Mouse (Mus musculus) MEL (cell line): ENCODE measurements around the gene Morc1. TPM values are rescaled to one million over a fixed set of nuclear protein-coding genes. Genes with fewer than 3 reads are reported as not detected.

Experiments
- DNase-seq: peaks from one replicate; pipeline ENCODE4 v3.0.0; 2011; ENCODE audit warnings: low read depth, low spot score
- H3K27ac ChIP-seq: 2 replicates; pipeline ENCODE4 v1.5.1; 2012; ENCODE audit warnings: low read depth, mild to moderate bottlenecking, control low read depth, low read length, moderate library complexity; ENCODE audit not compliant: control insufficient read depth
- H3K27me3 ChIP-seq, 2 experiments: fragments of 150-350 bp in 1 of 2; sonication (generic) in 1 of 2; 2 replicates each; pipeline ENCODE4 v1.6.1; 2012; ENCODE audit warnings: low read length in 2 of 2, mild to moderate bottlenecking in 2 of 2, improper control_type of control experiment in 1 of 2, moderate library complexity in 1 of 2; ENCODE audit not compliant: insufficient read depth in 2 of 2, control insufficient read depth in 1 of 2
- H3K36me3 ChIP-seq, 2 experiments: 2 replicates each; pipeline ENCODE4 v1.6.1; 2012 to 2014; ENCODE audit warnings: low read length in 2 of 2, improper control_type of control experiment in 1 of 2, inconsistent platforms in 1 of 2, mild to moderate bottlenecking in 1 of 2; ENCODE audit not compliant: insufficient read depth in 2 of 2, control insufficient read depth in 1 of 2
- H3K4me1 ChIP-seq, 2 experiments: fragments of 150-350 bp in 1 of 2; sonication (generic) in 1 of 2; 2 replicates each; pipeline ENCODE4 v1.6.1; 2012; ENCODE audit warnings: low read length in 2 of 2, improper control_type of control experiment in 1 of 2, mild to moderate bottlenecking in 1 of 2; ENCODE audit not compliant: insufficient read depth in 2 of 2, control insufficient read depth in 1 of 2
- H3K4me3 ChIP-seq, 2 experiments: fragments of 150-350 bp in 1 of 2; sonication (generic) in 1 of 2; 2 replicates each; pipeline ENCODE4 v1.5.1; 2012; ENCODE audit warnings: low read depth in 2 of 2, low read length in 2 of 2, mild to moderate bottlenecking in 2 of 2, moderate library complexity in 2 of 2, control low read depth in 1 of 2, improper control_type of control experiment in 1 of 2; ENCODE audit not compliant: control insufficient read depth in 1 of 2, insufficient read depth in 1 of 2
- H3K79me2 ChIP-seq: 2 replicates; pipeline ENCODE4 v1.6.1; 2012; ENCODE audit warnings: mild to moderate bottlenecking, low read length, moderate library complexity; ENCODE audit not compliant: control insufficient read depth, poor library complexity, insufficient read depth
- H3K9ac ChIP-seq: 2 replicates; pipeline ENCODE4 v1.6.1; 2012; ENCODE audit warnings: low read depth, mild to moderate bottlenecking, control low read depth, low read length, moderate library complexity; ENCODE audit not compliant: control insufficient read depth, poor library complexity, severe bottlenecking
- H3K9me3 ChIP-seq: fragments of 150-350 bp; sonication (generic); replicated peaks from 2 replicates; pipeline ENCODE4 v1.6.1; 2012; ENCODE audit warnings: mild to moderate bottlenecking, low read length, improper control_type of control experiment, moderate library complexity; ENCODE audit not compliant: insufficient read depth
- BHLHE40 ChIP-seq: IDR thresholded peaks from 2 replicates; pipeline ENCODE4 v1.6.1; 2012; ENCODE audit warnings: low read depth, mild to moderate bottlenecking, inconsistent platforms, low read length, improper control_type of control experiment, borderline replicate concordance
- CHD2 ChIP-seq: IDR thresholded peaks from 2 replicates; pipeline ENCODE4 v1.6.1; 2011; ENCODE audit warnings: low read length, improper control_type of control experiment
- CTCF ChIP-seq, 3 experiments: IDR thresholded peaks in 2 of 3; conservative IDR thresholded peaks in 1 of 3; 2 replicates each; pipeline ENCODE4 v1.5.1; 2011 to 2012; ENCODE audit warnings: low read length in 3 of 3, low read depth in 2 of 3, mild to moderate bottlenecking in 2 of 3, improper control_type of control experiment in 1 of 3, inconsistent platforms in 1 of 3, mixed read lengths in 1 of 3, moderate library complexity in 1 of 3; ENCODE audit not compliant: control insufficient read depth in 1 of 3, insufficient read depth in 1 of 3, poor library complexity in 1 of 3, severe bottlenecking in 1 of 3
- EP300 ChIP-seq, 2 experiments: IDR thresholded peaks; 2 replicates each; pipeline ENCODE4 v1.6.1; 2011; ENCODE audit warnings: improper control_type of control experiment in 2 of 2, low read length in 2 of 2, low read depth in 1 of 2, mild to moderate bottlenecking in 1 of 2
- ETS1 ChIP-seq: IDR thresholded peaks from 2 replicates; pipeline ENCODE4 v1.6.1; 2012; ENCODE audit warnings: low read depth, mild to moderate bottlenecking, inconsistent platforms, low read length, improper control_type of control experiment, moderate library complexity
- GABPA ChIP-seq: IDR thresholded peaks from 2 replicates; pipeline ENCODE4 v1.6.1; 2012; ENCODE audit warnings: low read depth, mild to moderate bottlenecking, inconsistent platforms, low read length, improper control_type of control experiment, moderate library complexity
- GATA1 ChIP-seq: IDR thresholded peaks from 2 replicates; pipeline ENCODE4 v1.6.1; 2011; ENCODE audit warnings: low read depth, low read length, improper control_type of control experiment
- KAT2A ChIP-seq: conservative IDR thresholded peaks from 2 replicates; pipeline ENCODE4 v1.6.1; 2012; ENCODE audit warnings: low read depth, low read length, improper control_type of control experiment, inconsistent platforms
- MAZ ChIP-seq: IDR thresholded peaks from 2 replicates; pipeline ENCODE4 v1.6.1; 2012; ENCODE audit warnings: low read depth, mild to moderate bottlenecking, inconsistent platforms, low read length, improper control_type of control experiment
- MEF2A ChIP-seq: IDR thresholded peaks from 2 replicates; pipeline ENCODE4 v1.6.1; 2014; ENCODE audit warnings: low read depth, mild to moderate bottlenecking, inconsistent platforms, low read length, improper control_type of control experiment; ENCODE audit not compliant: poor library complexity, insufficient replicate concordance, severe bottlenecking; ENCODE audit errors: extremely low read depth
- MYC ChIP-seq: IDR thresholded peaks from 2 replicates; pipeline ENCODE4 v1.6.1; 2011; ENCODE audit warnings: low read depth, mild to moderate bottlenecking, low read length, improper control_type of control experiment, moderate library complexity
- NELFE ChIP-seq: IDR thresholded peaks from 2 replicates; pipeline ENCODE4 v1.6.1; 2011; ENCODE audit warnings: low read depth, low read length, improper control_type of control experiment
- NRF1 ChIP-seq: IDR thresholded peaks from 2 replicates; pipeline ENCODE4 v1.6.1; 2014; ENCODE audit warnings: low read depth, mild to moderate bottlenecking, inconsistent platforms, low read length, improper control_type of control experiment, moderate library complexity; ENCODE audit not compliant: poor library complexity, insufficient read depth, severe bottlenecking
- POLR2A ChIP-seq, 2 experiments: IDR thresholded peaks; 2 replicates each; pipeline ENCODE4 v1.6.1; 2011 to 2012; ENCODE audit warnings: low read length in 2 of 2, mild to moderate bottlenecking in 2 of 2, control low read depth in 1 of 2, improper control_type of control experiment in 1 of 2, low read depth in 1 of 2, moderate library complexity in 1 of 2; ENCODE audit not compliant: control insufficient read depth in 1 of 2, insufficient read depth in 1 of 2, poor library complexity in 1 of 2
- POLR2AphosphoS2 ChIP-seq: IDR thresholded peaks from 2 replicates; pipeline ENCODE4 v1.6.1; 2011; ENCODE audit warnings: low read length, improper control_type of control experiment
- POLR2AphosphoS5 ChIP-seq: IDR thresholded peaks from 2 replicates; pipeline ENCODE4 v1.6.1; 2012; ENCODE audit warnings: low read depth, borderline replicate concordance, mild to moderate bottlenecking, inconsistent platforms, low read length, moderate library complexity, mixed read lengths
- RAD21 ChIP-seq: IDR thresholded peaks from 2 replicates; pipeline ENCODE4 v1.6.1; 2011; ENCODE audit warnings: mild to moderate bottlenecking, low read depth, low read length, improper control_type of control experiment
- RCOR1 ChIP-seq: IDR thresholded peaks from 2 replicates; pipeline ENCODE4 v1.6.1; 2012; ENCODE audit warnings: low read depth, mild to moderate bottlenecking, inconsistent platforms, low read length, improper control_type of control experiment
- SIN3A ChIP-seq: IDR thresholded peaks from 2 replicates; pipeline ENCODE4 v1.6.1; 2012; ENCODE audit warnings: low read length, improper control_type of control experiment, inconsistent platforms
- SMC3 ChIP-seq: IDR thresholded peaks from 2 replicates; pipeline ENCODE4 v1.6.1; 2011; ENCODE audit warnings: low read depth, low read length, improper control_type of control experiment
- TAL1 ChIP-seq: IDR thresholded peaks from 2 replicates; pipeline ENCODE4 v1.6.1; 2012; ENCODE audit warnings: mild to moderate bottlenecking, inconsistent platforms, low read length, moderate library complexity, mixed read lengths
- TCF12 ChIP-seq: IDR thresholded peaks from 2 replicates; pipeline ENCODE4 v1.6.1; 2014; ENCODE audit warnings: low read depth, mild to moderate bottlenecking, inconsistent platforms, low read length, improper control_type of control experiment, moderate library complexity
- UBTF ChIP-seq: IDR thresholded peaks from 2 replicates; pipeline ENCODE4 v1.6.1; 2012; ENCODE audit warnings: low read depth, mild to moderate bottlenecking, inconsistent platforms, low read length, improper control_type of control experiment, moderate library complexity, borderline replicate concordance; ENCODE audit not compliant: insufficient read depth
- USF1 ChIP-seq: IDR thresholded peaks from 2 replicates; pipeline ENCODE4 v1.6.1; 2014; ENCODE audit warnings: low read depth, mild to moderate bottlenecking, inconsistent platforms, low read length, improper control_type of control experiment, moderate library complexity
- USF2 ChIP-seq, 2 experiments: IDR thresholded peaks; 2 replicates each; pipeline ENCODE4 v1.6.1; 2011 to 2012; ENCODE audit warnings: improper control_type of control experiment in 2 of 2, low read length in 2 of 2, borderline replicate concordance in 1 of 2, inconsistent platforms in 1 of 2, low read depth in 1 of 2, mild to moderate bottlenecking in 1 of 2; ENCODE audit not compliant: insufficient read depth in 1 of 2
- ZC3H11A ChIP-seq: IDR thresholded peaks from 2 replicates; pipeline ENCODE4 v1.6.1; 2012; ENCODE audit warnings: low read depth, mild to moderate bottlenecking, inconsistent platforms, low read length, improper control_type of control experiment
- ZKSCAN1 ChIP-seq: IDR thresholded peaks from 2 replicates; pipeline ENCODE4 v1.6.1; 2012; ENCODE audit warnings: low read depth, mild to moderate bottlenecking, inconsistent platforms, low read length, improper control_type of control experiment, moderate library complexity
- ZMIZ1 ChIP-seq: IDR thresholded peaks from 2 replicates; pipeline ENCODE4 v1.6.1; 2012; ENCODE audit warnings: low read depth, mild to moderate bottlenecking, inconsistent platforms, low read length, improper control_type of control experiment, moderate library complexity
- ZNF384 ChIP-seq: IDR thresholded peaks from 2 replicates; pipeline ENCODE4 v1.6.1; 2012; ENCODE audit warnings: low read depth, mild to moderate bottlenecking, inconsistent platforms, low read length, improper control_type of control experiment
- polyA plus RNA-seq, 2 experiments: library from polyadenylated mRNA; stranded (reverse) in 1 of 2; unstranded in 1 of 2; fragments of >175 nt in 1 of 2; fragments of >200 nt in 1 of 2; gene quantifications; 2 replicates each; pipeline versions ENCODE4 v1.2.1 to v1.2.4; 2012; ENCODE audit warnings: low replicate concordance in 2 of 2, low read depth in 1 of 2; ENCODE audit not compliant: insufficient read length in 2 of 2, insufficient read depth in 1 of 2, missing spikeins in 1 of 2
- total RNA-seq: library from RNA; depleted of rRNA; stranded (reverse); fragments of 300-350 nt; gene quantifications from 2 replicates; pipeline ENCODE4 v1.2.3, GENCODE M21; 2012

Morc1 gene
- total and polyA plus RNA-seq, 3 experiments: not detected

GRCm38 (mm10) chr16:48595216-48595615 lies 164.2 kb downstream of the Morc1 start:
- H3K4me3 ChIP-seq: no peak overlapping the region
- no peaks in the 10 kb centered on the region for H3K27me3 ChIP-seq
- H3K36me3 ChIP-seq: no peaks in the 10 kb centered on the region
- no peak for DNase-seq
- H3K4me1 ChIP-seq: no peaks in the 10 kb centered on the region
- H3K9ac ChIP-seq: no peak overlapping the region
- H3K79me2 ChIP-seq: no peaks in the 10 kb centered on the region
- TF ChIP-seq TCF12 (no peak), USF1 (no peak), USF2 (IDR thresholded peaks at IDR 0.05; ENCODE audit: borderline replicate concordance in 1 of 2, insufficient read depth in 1 of 2, low read depth in 1 of 2, low read length in 2 of 2) (no peak), NRF1 (no peak), POLR2AphosphoS2 (no peak), GATA1 (no peak), EP300 (IDR thresholded peaks at IDR 0.05; ENCODE audit: low read depth in 1 of 2, low read length in 2 of 2) (no peak), KAT2A (no peak), ZKSCAN1 (no peak), ZC3H11A (no peak), POLR2A (IDR thresholded peaks at IDR 0.05; ENCODE audit: control insufficient read depth in 1 of 2, insufficient read depth in 1 of 2, low read depth in 1 of 2, low read length in 2 of 2, poor library complexity in 1 of 2) (no peak), ZMIZ1 (no peak), NELFE (no peak), MEF2A (no peak), MYC (no peak), ETS1 (no peak)
- no peak overlapping the region for H3K27ac ChIP-seq
- no peaks in the 10 kb centered on the region for H3K9me3 ChIP-seq

- Histone ChIP-seq H3K79me2 (no peaks in the 10 kb centered on the region), H3K4me1 (no peaks in the 10 kb centered on the region), H3K27me3 (no peaks in the 10 kb centered on the region), H3K4me3 (no peak overlapping the region), H3K27ac (no peak overlapping the region), H3K9me3 (no peaks in the 10 kb centered on the region), H3K36me3 (no peaks in the 10 kb centered on the region), H3K9ac (no peak overlapping the region)
- no peak for DNase-seq
- TF ChIP-seq CHD2 (no peak), SIN3A (no peak), GABPA (no peak), NELFE (no peak), GATA1 (no peak), SMC3 (no peak), RCOR1 (no peak), UBTF (no peak), TAL1 (no peak), POLR2AphosphoS5 (no peak), ZMIZ1 (no peak), POLR2AphosphoS2 (no peak), RAD21 (no peak), CTCF (IDR thresholded peaks at IDR 0.05 in 2 of 3, conservative IDR thresholded peaks at IDR 0.05 in 1 of 3; ENCODE audit: control insufficient read depth in 1 of 3, insufficient read depth in 1 of 3, low read depth in 2 of 3, low read length in 3 of 3, poor library complexity in 1 of 3, severe bottlenecking in 1 of 3) (no peak), MYC (no peak), BHLHE40 (no peak), ZNF384 (no peak), MAZ (no peak)
Observed at GRCm38 (mm10) chr16:48603735-48604211, 172.7 kb downstream of the Morc1 start.
